Mouse (Mus musculus) embryonic facial prominence, embryonic 15.5 days (tissue): Measurements from ENCODE around the gene Ube2v1. TPM values are rescaled to one million over a fixed set of nuclear protein-coding genes. Genes with fewer than 3 reads are reported as not detected.

Experiments used
- ATAC-seq: fragments of 200-750 bp; cut with Nextera tagmentation; 2 replicates; pipeline ENCODE4 v1.8.0; 2017; ENCODE audit warnings: low read depth, moderate TSS enrichment; ENCODE audit not compliant: insufficient number of reproducible peaks, low FRiP score, low TSS enrichment
- H3K27ac ChIP-seq: fragments of 300-500 bp; sonication (generic); replicated peaks from 2 replicates; pipeline ENCODE4 v1.5.1; 2015; ENCODE audit warnings: mild to moderate bottlenecking, inconsistent platforms
- H3K27me3 ChIP-seq: fragments of 300-500 bp; sonication (generic); 2 replicates; pipeline ENCODE4 v1.6.1; 2015; ENCODE audit warnings: inconsistent platforms
- H3K36me3 ChIP-seq: fragments of 300-500 bp; sonication (generic); 2 replicates; pipeline ENCODE4 v1.6.1; 2015; ENCODE audit warnings: mild to moderate bottlenecking, inconsistent platforms
- H3K4me1 ChIP-seq: fragments of 300-500 bp; sonication (generic); 2 replicates; pipeline ENCODE4 v1.6.1; 2015; ENCODE audit warnings: inconsistent platforms
- H3K4me2 ChIP-seq: fragments of 300-500 bp; sonication (generic); replicated peaks from 2 replicates; pipeline ENCODE4 v1.6.1; 2015; ENCODE audit warnings: mild to moderate bottlenecking, inconsistent platforms
- H3K4me3 ChIP-seq: fragments of 300-500 bp; sonication (generic); replicated peaks from 2 replicates; pipeline ENCODE4 v1.5.1; 2015; ENCODE audit warnings: mild to moderate bottlenecking, inconsistent platforms
- H3K9ac ChIP-seq: fragments of 300-500 bp; sonication (generic); 2 replicates; pipeline ENCODE4 v1.6.1; 2015; ENCODE audit warnings: inconsistent platforms
- H3K9me3 ChIP-seq: fragments of 300-500 bp; sonication (generic); replicated peaks from 2 replicates; pipeline ENCODE4 v1.6.1; 2016; ENCODE audit warnings: inconsistent platforms
- WGBS: fragments of 180-500 bp; shearing (Covaris S2); methylation state at CpG from one replicate; pipeline ENCODE4 v1.1.7; 2015; 5-methylcytosine and 5-hydroxymethylcytosine counted together
- polyA plus RNA-seq: library from polyadenylated mRNA; unstranded; fragments of >200 nt; fragmentation: Nextera tagmentation; extraction: Ambion mirVana; gene quantifications from 2 replicates; pipeline ENCODE4 v1.2.1, GENCODE M21; 2015

The Ube2v1 gene
- polyA plus RNA-seq, 1 experiment from 2014 or later = 294 TPM

- Histone ChIP-seq H3K27ac (no peak overlapping the region), H3K9ac (no peak overlapping the region), H3K36me3 (no peaks in the 10 kb centered on the region), H3K4me3 (no peak overlapping the region), H3K9me3 (no peaks in the 10 kb centered on the region), H3K27me3 (no peaks in the 10 kb centered on the region), H3K4me2 (no peak overlapping the region), H3K4me1 (peaks cover 39% of the 10 kb centered on the region)
- ATAC-seq = no peak
- WGBS = 48% methylated on average over 6 of the region's 6 CpGs
Observed at GRCm38 (mm10) chr2:167662713-167663112, 30.8 kb upstream of the Ube2v1 start.

DNA sequence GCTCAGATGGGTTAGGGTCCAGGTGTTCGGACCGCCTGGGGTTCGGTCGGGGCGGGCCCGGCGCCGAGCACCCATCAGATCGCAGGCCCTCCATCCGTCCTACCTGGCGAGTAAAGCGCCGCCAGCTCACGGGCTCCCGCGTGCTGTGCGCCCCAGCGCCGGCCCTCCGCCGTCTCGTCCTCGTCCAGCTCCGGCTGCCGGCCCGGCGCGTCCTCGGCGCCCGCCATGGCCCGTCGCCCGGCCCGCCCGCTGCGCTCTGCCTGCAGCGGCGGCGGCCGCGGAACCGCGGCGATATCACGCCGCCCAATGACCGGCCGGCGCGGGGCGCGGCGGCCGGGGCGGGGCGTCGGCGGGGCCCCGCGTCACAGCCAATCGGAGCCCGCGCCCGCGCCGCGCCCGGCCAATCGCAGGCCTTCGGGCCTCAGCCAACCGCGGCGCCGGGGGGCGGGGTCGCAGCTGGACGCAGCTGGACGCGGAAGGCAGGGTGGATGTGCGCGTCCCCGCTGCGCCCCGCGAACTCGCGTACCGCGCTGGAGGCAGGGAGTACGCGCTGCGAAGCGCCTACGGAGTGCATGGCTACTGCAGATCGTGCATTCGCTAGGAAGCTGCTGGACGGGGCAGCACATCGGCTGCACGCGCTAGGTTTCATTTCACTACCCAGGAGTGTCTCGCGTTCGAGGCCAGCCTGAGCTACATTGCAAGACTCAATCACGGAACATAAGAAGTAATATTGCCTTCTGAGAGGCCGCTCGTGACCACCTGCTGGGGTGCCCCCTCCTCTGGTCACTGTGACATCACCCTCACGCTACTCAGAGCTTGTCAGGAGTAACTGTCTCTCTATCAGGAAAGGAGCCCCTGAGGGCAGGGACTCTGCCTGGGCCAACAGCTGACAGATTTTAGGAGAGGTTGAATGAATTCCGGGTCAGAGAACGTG is 29.6 kb upstream of the Ube2v1 start, which contains the start of gene Gm20431:
TSS of gene Gm20431 (minus strand) at position 227 of the 934 bp plus-strand sequence.
- Histone ChIP-seq H3K4me2 (peak within 1 kb of the TSS; percentile 75), H3K4me3 (peak within 1 kb of the TSS; percentile 68), H3K27ac (peak within 1 kb of the TSS; percentile 48), H3K4me1 (peaks cover 44% of the 10 kb centered on the region), H3K9me3 (no peaks in the 10 kb centered on the region), H3K36me3 (no peaks in the 10 kb centered on the region), H3K9ac (peak within 1 kb of the TSS; percentile 61), H3K27me3 (no peaks in the 10 kb centered on the region)
- ATAC-seq = peak; percentile 93
- WGBS = under 1% methylated on average over 106 of the region's 110 CpGs

DNA sequence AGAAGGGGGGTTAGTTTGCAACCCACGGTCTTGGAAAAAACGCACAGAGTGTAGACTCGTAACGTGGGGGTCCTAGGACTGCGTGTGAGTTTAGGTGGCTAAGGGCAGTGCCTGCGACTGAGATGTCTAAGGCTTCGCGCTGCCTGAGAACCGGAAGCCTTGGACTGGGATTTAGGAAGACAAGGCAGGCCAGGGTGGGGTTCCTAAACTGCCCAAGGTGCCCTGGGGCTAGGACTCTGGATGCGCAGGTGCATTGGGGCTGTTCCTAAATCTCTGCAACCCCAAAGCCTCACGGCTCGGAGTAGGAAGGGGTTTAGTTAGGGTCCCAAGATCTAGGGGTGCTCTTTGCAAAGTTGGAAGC is 28.7 kb upstream of the Ube2v1 start:
- ATAC-seq = no peak
- Histone ChIP-seq H3K4me1 (peaks cover 47% of the 10 kb centered on the region), H3K4me3 (peak overlapping the region; percentile 68), H3K9me3 (no peaks in the 10 kb centered on the region), H3K9ac (peak overlapping the region; percentile 61), H3K27ac (peak overlapping the region; percentile 29), H3K27me3 (no peaks in the 10 kb centered on the region), H3K4me2 (peak overlapping the region; percentile 75), H3K36me3 (no peaks in the 10 kb centered on the region)
- under 1% methylated on average over 12 of the region's 12 CpGs for WGBS

- Histone ChIP-seq H3K4me3 (peak overlapping the region; percentile 68), H3K27me3 (no peaks in the 10 kb centered on the region), H3K4me1 (peaks cover 47% of the 10 kb centered on the region), H3K27ac (peak overlapping the region; percentile 29), H3K4me2 (peak overlapping the region; percentile 75), H3K36me3 (no peaks in the 10 kb centered on the region; the same call in 1 of the 2 replicates), H3K9me3 (no peaks in the 10 kb centered on the region), H3K9ac (peak overlapping the region; percentile 61; the same call in 1 of the 2 replicates)
- WGBS = 20% methylated on average over 13 of the region's 13 CpGs
- 0 out of 2 replicates have a peak, but pooled peaks have one; percentile 8 for ATAC-seq
Observed at GRCm38 (mm10) chr2:167659847-167660610, 28.1 kb upstream of the Ube2v1 start.

GRCm38 (mm10) chr2:167659177-167659846 is 27.4 kb upstream of the Ube2v1 start:
- Histone ChIP-seq H3K9ac (peak overlapping the region; percentile 15; the same call in 1 of the 2 replicates), H3K4me3 (peak overlapping the region; percentile 68), H3K4me2 (peak overlapping the region; percentile 75), H3K27ac (peak overlapping the region; percentile 29; the same call in 1 of the 2 replicates), H3K4me1 (peaks cover 47% of the 10 kb centered on the region), H3K36me3 (peaks cover 1% of the 10 kb centered on the region; the same call in 1 of the 2 replicates), H3K27me3 (no peaks in the 10 kb centered on the region), H3K9me3 (no peaks in the 10 kb centered on the region)
- no peak for ATAC-seq
- WGBS = 50% methylated on average over 10 of the region's 10 CpGs

DNA sequence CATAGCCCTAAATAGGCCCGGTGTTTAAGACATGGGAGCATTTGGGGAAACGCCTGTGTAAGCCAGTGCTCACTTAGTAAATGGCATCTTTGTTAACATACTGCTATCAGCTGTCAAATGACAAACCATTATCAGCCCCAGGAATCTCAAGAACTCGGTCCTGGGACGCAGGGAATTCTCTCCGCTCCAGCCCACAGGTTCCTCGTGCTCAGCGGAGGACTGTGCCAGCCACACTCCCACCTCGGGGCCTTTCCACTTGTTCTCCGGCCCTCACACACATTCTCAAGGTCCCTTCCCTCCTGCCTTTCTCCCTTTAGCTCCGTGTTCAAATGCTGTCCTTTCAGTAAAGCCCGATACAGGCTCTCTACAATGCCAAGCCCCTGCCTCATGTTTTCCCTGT is 26.8 kb upstream of the Ube2v1 start:
- Histone ChIP-seq H3K4me3 (no peak overlapping the region), H3K36me3 (peaks cover 7% of the 10 kb centered on the region; the same call in 1 of the 2 replicates), H3K27me3 (no peaks in the 10 kb centered on the region), H3K4me2 (peak overlapping the region; percentile 75), H3K27ac (no peak overlapping the region), H3K9ac (no peak overlapping the region), H3K9me3 (no peaks in the 10 kb centered on the region), H3K4me1 (peaks cover 47% of the 10 kb centered on the region)
- no peak for ATAC-seq
- 57% methylated on average over 11 of the region's 11 CpGs for WGBS

GRCm38 (mm10) chr2:167657973-167658372 is 26.1 kb upstream of the Ube2v1 start:
- WGBS = 87% methylated on average over 4 of the region's 4 CpGs
- ATAC-seq = no peak
- H3K9me3 ChIP-seq = no peaks in the 10 kb centered on the region
- peaks cover 15% of the 10 kb centered on the region; the same call in 1 of the 2 replicates for H3K36me3 ChIP-seq
- no peak overlapping the region for H3K4me2 ChIP-seq
- peaks cover 47% of the 10 kb centered on the region for H3K4me1 ChIP-seq
- no peak overlapping the region for H3K27ac ChIP-seq
- H3K4me3 ChIP-seq = no peak overlapping the region
- H3K9ac ChIP-seq = no peak overlapping the region
- H3K27me3 ChIP-seq = no peaks in the 10 kb centered on the region

DNA sequence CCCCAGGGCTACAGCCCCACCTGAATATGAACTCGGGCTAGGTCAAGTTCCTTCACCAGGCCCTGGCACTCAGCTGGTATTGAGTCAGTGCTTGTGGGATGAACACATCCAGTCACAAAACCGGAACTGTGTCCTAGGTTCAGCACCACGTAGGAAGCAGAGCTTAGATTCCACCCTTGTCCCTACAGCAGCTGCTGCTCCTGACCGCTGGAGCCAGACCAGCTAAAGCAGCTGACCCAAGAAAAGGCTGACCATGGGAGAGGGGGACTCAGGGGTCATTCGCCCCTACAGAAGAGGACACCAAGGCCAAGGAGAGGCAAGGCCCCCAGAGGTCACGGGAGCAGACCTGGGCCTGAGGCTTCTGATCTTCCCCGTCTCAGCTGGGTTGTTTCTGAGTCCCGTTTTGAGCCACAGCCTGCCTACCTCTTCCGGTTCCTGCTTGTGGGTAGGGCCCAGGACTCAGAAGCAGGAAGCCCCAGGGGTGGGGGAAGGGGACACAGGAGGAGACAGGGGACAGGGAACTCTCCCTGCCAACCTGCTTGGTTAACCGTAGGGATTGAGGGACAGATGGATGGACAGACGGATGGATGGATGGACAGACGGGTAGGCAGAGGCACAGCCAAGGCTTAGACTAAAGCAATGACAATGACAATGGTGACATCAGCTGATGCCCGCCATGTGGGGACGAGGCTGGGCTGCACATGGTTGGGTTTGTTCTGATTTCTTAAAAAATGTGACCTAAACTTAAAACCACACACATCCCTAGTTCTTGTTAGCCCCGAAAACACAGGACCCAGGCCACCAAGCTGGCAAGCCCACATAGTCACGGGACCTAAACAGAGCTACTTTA is 25.0 kb upstream of the Ube2v1 start:
- WGBS = 78% methylated on average over 16 of the region's 16 CpGs
- H3K4me3 ChIP-seq = no peak overlapping the region
- peaks cover 24% of the 10 kb centered on the region; the same call in 1 of the 2 replicates for H3K36me3 ChIP-seq
- peaks cover 40% of the 10 kb centered on the region for H3K4me1 ChIP-seq
- no peaks in the 10 kb centered on the region for H3K9me3 ChIP-seq
- ATAC-seq = no peak
- no peak overlapping the region for H3K9ac ChIP-seq
- 0 out of 2 replicates have a peak overlapping the region, but pooled peaks have one; percentile 2 for H3K4me2 ChIP-seq
- no peak overlapping the region for H3K27ac ChIP-seq
- no peaks in the 10 kb centered on the region for H3K27me3 ChIP-seq

- Histone ChIP-seq H3K4me1 (peaks cover 30% of the 10 kb centered on the region), H3K27ac (no peak overlapping the region), H3K9ac (no peak overlapping the region), H3K4me2 (no peak overlapping the region), H3K27me3 (no peaks in the 10 kb centered on the region), H3K4me3 (no peak overlapping the region), H3K9me3 (no peaks in the 10 kb centered on the region), H3K36me3 (peaks cover 41% of the 10 kb centered on the region; the same call in 1 of the 2 replicates)
- ATAC-seq = no peak
- 92% methylated on average over 10 of the region's 10 CpGs for WGBS
Observed at GRCm38 (mm10) chr2:167654911-167655600, 23.2 kb upstream of the Ube2v1 start.

- ATAC-seq = no peak
- no peak overlapping the region for H3K4me2 ChIP-seq
Observed at GRCm38 (mm10) chr2:167652694-167653093, 20.8 kb upstream of the Ube2v1 start.

More at GRCm38 (mm10) chr2:167652694-167653093, 20.8 kb upstream of the Ube2v1 start:
- peaks cover 54% of the 10 kb centered on the region for H3K36me3 ChIP-seq
- H3K27me3 ChIP-seq = no peaks in the 10 kb centered on the region
- H3K9me3 ChIP-seq = no peaks in the 10 kb centered on the region
- no peak overlapping the region for H3K9ac ChIP-seq
- peaks cover 8% of the 10 kb centered on the region; the same call in 1 of the 2 replicates for H3K4me1 ChIP-seq
- H3K4me3 ChIP-seq = no peak overlapping the region
- no peak overlapping the region for H3K27ac ChIP-seq
- 74% methylated on average over 7 of the region's 7 CpGs for WGBS
